Mouse (Mus musculus): ENCODE measurements around the gene Olfr320.
"Not testable (repeated sequence)": the region's sequence is repeated elsewhere in the genome, so short reads cannot be mapped to it uniquely, and the experiment has no call there.

Gene Olfr320

DNA sequence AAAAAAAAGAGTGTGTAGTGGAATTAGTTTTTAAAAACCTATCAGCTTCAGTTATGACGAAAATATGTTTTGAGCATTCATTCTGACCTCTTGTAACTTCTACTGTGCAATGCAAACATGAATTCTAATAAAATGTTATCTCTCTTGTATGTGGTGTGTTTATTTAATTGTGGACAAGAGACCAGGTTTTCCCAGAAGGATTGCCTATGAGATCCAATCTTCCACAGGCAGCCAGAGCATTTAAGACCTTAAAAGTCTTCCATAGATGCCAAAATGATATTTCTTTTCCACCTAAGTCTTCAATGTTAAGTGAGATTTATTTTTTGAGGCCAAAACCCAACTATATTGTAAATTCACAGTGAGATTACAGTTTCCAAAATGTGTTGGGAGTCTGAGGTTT, at the start of gene Olfr320:
TSS of gene Olfr320 (plus strand) at position 301 of the 400 bp plus-strand sequence.
- DNase-seq (ENCODE audit: low spot score in 2 of 2), result no peak

DNA sequence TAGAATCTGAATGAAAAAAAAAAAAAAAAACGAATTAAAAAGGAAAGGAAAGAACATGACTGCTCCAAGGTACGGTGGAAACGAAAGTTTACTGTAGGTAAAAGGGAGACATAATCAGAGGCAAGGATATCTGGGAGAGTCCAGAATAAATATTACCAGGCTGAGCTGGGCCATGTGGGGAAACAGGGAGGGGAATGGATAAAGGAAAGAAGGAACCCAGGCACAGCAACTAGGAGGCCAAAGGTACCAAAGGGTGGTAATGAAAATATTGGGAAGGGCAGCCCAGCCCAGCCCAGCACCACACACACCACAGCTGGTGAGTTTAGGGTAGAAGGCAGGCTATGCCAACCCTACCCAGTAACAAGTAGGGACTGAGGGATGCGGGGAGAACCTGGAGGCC, 46.0 kb upstream of the Olfr320 start:
- DNase-seq (ENCODE audit: low spot score in 2 of 2), result no peak

DNA sequence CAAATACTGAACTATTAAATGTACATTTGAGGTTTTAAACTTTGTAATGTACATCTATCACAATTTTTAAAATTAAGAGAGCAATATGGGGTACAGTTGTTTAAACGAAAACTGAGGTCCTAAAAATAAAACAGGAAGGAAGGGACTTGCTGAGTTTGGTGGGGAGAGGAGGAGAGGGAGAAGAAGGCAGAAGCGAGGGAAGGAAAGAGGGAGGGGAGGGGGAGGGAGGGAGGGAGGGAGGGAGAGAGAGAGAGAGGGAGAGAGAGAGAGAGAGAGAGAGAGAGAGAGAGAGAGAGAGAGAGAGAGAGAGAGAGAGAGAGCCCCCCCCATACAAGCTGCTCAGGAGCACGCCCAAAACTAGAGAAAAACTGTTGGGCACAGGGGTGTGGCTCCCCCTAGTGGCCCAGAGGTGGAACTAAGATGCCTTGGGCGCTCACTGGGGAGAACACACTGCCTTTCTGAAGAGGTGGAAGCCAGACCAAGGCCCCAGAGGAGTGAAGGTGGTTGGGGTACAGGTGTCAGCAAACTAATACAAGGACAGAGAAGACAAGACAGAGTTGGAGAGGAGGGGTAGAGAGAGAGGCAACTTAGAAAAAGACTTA, 44.4 kb upstream of the Olfr320 start:
- DNase-seq (ENCODE audit: low spot score in 2 of 2), result peak in 1 of 2 experiments; percentile 16

GRCm38 (mm10) chr11:58638176-58638701, 42.7 kb upstream of the Olfr320 start:
- DNase-seq (ENCODE audit: low spot score in 2 of 2), result no peak

- DNase-seq (ENCODE audit: low spot score in 2 of 2), result no peak
These were observed 40.5 kb upstream of the Olfr320 start, which contains the start of gene Trim58 for GRCm38 (mm10) chr11:58640272-58640867. TSS of gene Trim58 (plus strand) at chr11:58640465.

DNA sequence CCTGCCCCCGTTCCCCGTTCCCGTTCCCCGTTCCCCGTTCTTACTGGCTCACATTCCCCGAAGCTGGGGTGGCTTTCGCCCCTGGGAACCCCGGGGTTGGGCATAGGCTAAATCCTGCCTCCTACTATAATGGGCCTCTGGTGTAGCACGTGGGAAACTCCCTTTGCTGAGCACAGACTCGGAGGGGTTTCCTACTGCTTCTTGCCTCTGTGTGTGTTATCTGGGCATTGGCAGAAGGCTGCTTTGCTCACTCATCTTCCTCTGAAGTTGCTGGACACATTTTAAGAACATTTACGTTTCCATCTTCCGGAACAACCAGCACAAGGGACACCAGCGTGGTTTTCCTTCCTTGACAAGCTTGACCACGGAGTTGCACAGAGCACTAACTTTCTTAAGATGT, 39.8 kb upstream of the Olfr320 start:
- no peak for DNase-seq (ENCODE audit: low spot score in 2 of 2)

GRCm38 (mm10) chr11:58641638-58642358, 39.1 kb upstream of the Olfr320 start:
- no peak for DNase-seq (ENCODE audit: low spot score in 2 of 2)

- DNase-seq (ENCODE audit: low spot score in 2 of 2), result peak in 1 of 2 experiments; percentile 17
These were observed 37.5 kb upstream of the Olfr320 start for GRCm38 (mm10) chr11:58643350-58643749.

- DNase-seq (ENCODE audit: low spot score in 2 of 2), result no peak
These were observed 25.7 kb upstream of the Olfr320 start for GRCm38 (mm10) chr11:58655151-58655550.

DNA sequence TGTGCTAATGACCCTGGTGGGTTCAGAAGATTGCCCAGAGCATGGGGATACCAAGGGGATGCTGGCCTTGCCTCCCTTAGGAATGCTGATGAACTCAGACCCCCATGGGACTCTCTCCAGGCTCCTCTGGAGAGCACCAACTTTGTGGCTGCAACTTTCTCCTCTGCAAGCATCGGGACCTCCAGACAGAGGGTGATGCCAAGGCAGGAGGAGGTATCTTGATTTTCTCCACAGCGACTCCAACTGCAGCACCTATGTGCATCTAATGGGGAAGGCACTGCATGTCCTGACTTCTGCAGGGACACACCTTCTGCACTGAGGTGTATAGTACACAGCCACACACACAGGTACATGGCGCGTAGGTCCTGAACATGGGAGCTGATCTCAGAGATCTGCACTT, 22.3 kb upstream of the Olfr320 start, which contains the start of gene Olfr322:
TSS of gene Olfr322 (plus strand) at position 187 of the 400 bp plus-strand sequence.
- no peak for DNase-seq (ENCODE audit: low spot score in 2 of 2)

- DNase-seq (ENCODE audit: low spot score in 2 of 2), result no peak
These were observed 11.6 kb upstream of the Olfr320 start for GRCm38 (mm10) chr11:58669252-58669651.

- no peak for DNase-seq (ENCODE audit: low spot score in 2 of 2)
These were observed 9.1 kb upstream of the Olfr320 start for GRCm38 (mm10) chr11:58671825-58672224.

DNA sequence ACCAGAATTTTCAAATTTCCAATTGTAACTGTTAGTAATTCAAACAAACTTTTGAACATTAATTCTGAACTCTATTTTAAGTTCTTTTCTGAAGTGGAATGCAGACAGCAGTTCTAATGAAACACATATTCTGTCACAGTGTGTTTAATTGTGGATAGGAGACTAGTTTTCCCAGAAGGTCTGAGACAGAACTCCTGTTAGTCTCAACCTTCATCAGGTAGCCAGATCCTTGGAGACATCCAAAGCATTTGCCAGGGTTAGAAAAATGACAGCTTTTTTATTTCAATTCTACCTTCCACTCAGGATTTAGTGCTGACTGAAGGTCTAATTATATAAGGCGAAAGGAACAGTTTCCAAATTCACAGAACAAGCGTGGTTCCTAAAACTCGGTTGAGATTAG, 18.0 kb downstream of the Olfr320 start, which contains the start of gene Olfr319:
TSS of gene Olfr319 (plus strand) at position 301 of the 400 bp plus-strand sequence.
- no peak for DNase-seq (ENCODE audit: low spot score in 2 of 2)

GRCm38 (mm10) chr11:58709086-58709485, 28.2 kb downstream of the Olfr320 start:
- no peak for DNase-seq (ENCODE audit: low spot score in 2 of 2)

- DNase-seq (ENCODE audit: low spot score in 2 of 2), result not testable (repeated sequence)
These were observed 36.8 kb downstream of the Olfr320 start for GRCm38 (mm10) chr11:58717723-58718122.

DNA sequence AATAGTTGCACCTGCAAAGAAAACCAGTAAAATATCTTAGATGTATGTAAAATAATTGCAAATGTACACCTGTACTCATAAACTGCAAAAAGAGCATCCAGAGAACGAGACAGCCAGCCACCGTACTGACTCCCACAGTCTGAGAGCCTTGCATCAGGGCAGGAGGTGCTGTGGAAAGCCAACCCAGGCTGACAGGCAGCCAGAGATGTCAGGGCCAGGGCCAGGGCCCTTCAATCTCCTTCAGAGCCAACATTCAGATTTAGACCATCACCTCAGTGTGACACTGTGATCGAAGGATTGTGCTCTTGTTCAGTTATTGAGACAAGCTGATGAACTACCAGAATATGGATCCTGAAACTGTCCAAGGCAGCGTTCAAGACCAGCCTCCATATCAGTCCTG, 38.8 kb downstream of the Olfr320 start:
- no peak for DNase-seq (ENCODE audit: low spot score in 2 of 2)

DNA sequence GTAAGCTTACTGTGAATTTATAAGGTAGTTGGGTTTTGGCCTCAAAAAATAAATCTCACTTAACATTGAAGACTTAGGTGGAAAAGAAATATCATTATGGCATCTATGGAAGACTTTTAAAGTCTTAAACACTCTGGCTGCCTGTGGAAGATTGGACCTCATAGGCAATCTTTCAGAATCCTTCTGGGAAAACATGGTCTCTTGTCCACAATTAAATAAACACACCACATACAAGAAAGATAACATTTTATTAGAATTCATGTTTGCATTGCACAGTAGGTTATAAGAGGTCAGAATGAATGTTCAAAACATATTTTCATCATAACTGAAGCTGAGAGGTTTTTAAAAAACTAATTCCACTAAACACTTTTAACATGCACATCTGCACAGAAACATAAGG, 43.0 kb downstream of the Olfr320 start, which contains the start of gene Olfr318:
TSS of gene Olfr318 (minus strand) at position 101 of the 400 bp plus-strand sequence.
- no peak for DNase-seq (ENCODE audit: low spot score in 2 of 2)

DNA sequence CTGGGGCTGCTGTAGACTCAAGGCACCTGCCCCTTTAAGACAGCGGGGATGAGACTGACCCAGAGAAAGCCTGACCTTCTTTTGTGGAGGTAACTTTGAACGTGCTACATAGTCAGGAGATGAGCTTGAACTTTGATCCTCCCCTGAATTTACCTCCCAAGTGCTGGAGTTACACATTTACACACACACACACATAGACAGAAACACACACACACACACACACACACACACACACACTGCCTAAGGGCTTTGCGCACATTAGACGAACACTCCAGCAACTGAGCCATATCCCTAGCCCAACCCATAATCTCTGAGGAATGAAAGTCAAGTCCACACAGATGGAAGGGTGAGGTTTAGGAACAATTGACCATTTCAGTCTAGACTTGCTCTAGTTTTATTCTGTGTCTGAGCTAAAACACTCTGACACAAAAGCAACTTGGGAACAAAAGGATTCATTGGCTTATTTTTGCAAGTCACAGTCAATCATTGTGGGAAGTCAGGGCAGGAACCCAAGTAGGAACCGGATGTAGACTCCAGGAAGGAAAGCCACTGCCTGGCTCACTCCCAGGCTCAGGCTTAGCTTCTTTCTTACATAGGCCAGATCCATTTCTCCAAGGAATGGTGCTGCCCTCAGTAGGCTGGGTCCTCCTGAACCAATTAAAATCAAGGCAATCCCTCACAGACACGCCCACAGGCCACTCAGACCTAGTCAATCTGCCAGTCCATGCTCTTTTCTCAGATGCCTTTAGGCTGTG, 47.2 kb downstream of the Olfr320 start:
- not testable (repeated sequence) for DNase-seq (ENCODE audit: low spot score in 2 of 2)

DNA sequence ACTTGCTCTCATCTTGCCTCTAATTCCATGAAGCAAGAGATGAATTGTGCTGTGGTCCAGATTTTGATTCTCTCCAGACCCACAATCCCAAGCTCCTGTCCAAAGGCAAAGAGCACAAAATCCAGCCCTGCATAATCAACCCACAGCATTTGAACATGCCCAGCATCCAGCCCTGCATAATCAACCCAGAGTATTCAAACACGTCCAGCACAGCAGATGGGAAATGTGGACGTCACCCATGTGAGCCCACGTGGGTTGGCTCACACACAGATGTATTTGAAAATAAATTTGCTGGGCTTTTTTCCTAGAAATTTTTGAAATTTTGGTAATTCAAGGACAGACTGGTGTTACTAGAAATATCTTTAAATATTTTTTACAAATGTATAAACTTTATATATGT, 52.5 kb downstream of the Olfr320 start:
- peak; percentile 17 to 37 for DNase-seq (ENCODE audit: low spot score in 2 of 2)
